Comparison of ENCODE assay signal across 19 mouse cellular contexts in the genomic region with DNA sequence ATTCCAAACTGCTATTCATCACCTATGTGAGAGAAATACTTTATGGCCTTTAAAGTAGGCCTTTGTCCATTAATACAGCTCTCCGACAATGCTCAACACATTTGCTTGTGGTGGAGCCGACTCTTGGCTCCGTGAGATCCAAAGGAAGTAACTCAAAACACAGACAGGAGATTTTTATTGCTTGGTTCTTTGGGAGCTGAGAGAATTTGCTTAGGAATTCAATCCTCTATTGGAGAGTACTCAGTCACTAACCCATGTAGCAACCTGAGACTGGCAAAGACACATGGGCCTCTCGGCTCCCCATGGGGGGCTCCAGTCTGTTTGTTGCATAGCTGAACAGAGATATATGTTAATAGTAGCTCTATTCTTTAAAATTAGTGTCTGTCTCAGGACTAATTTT.
DNase-seq lines count a peak whose midpoint lies in the region; ATAC-seq and TF ChIP-seq lines count a peak whose summit lies in the region.
"Had no signal": no experiment of that assay in that cellular context is flagged by ENCODE, and none has a peak within 500 bp of the region (broad histone marks: within the 10 kb centered on the region; RNA-seq: fewer than 3 reads in every experiment).

No protein-coding gene starts in this region.

- 14% methylated on average over 4 of the region's 4 CpGs for WGBS in kidney, embryonic 14.5 days
- 34% methylated on average over 4 of the region's 4 CpGs for WGBS in lung, embryonic 14.5 days
- 50% methylated on average over 4 of the region's 4 CpGs for WGBS in limb, embryonic 10.5 days
- 19% methylated on average over 4 of the region's 4 CpGs for WGBS in limb, embryonic 14.5 days

- no peak overlapping the region for H3K4me2 ChIP-seq in kidney, embryonic 14.5 days (replicated peaks; ENCODE audit: low read depth, low read length)
- no peak overlapping the region for H3K4me2 ChIP-seq in lung, embryonic 14.5 days
- no peak overlapping the region for H3K4me2 ChIP-seq in limb, embryonic 14.5 days (replicated peaks; ENCODE audit: low read depth, low read length, severe bottlenecking)
- H3K4me2 ChIP-seq: forebrain, embryonic 12.5 days; heart, embryonic 13.5 days; hindbrain, embryonic 14.5 days had no signal

- peak; percentile 32; the same call in 1 of the 2 replicates for ATAC-seq in kidney, embryonic 14.5 days (ENCODE audit: low FRiP score, low TSS enrichment)
- ATAC-seq in lung, embryonic 14.5 days (ENCODE audit: insufficient read depth) = no peak
- ATAC-seq in limb, embryonic 14.5 days (ENCODE audit: low FRiP score, low read depth) = no peak
- ATAC-seq: forebrain, embryonic 16.5 days; Patski had no signal

- no peak for TF ChIP-seq CTCF in lung, embryonic 14.5 days (IDR thresholded peaks at IDR 0.05; ENCODE audit: low read depth)

- H3K9me3 ChIP-seq in kidney, embryonic 14.5 days (ENCODE audit: control insufficient read depth, low read length) = no peaks in the 10 kb centered on the region
- H3K9me3 ChIP-seq in lung, embryonic 14.5 days (ENCODE audit: low read depth, low read length) = no peaks in the 10 kb centered on the region
- no peaks in the 10 kb centered on the region for H3K9me3 ChIP-seq in limb, embryonic 10.5 days (replicated peaks)
- no peaks in the 10 kb centered on the region for H3K9me3 ChIP-seq in limb, embryonic 14.5 days (ENCODE audit: control insufficient read depth, low read length)
- H3K9me3 ChIP-seq: forebrain, embryonic 12.5 days; heart, embryonic 13.5 days had no signal

- H3K4me3 ChIP-seq in kidney, embryonic 14.5 days (ENCODE audit: low read length) = no peak overlapping the region
- no peak overlapping the region for H3K4me3 ChIP-seq in lung, embryonic 14.5 days (ENCODE audit: low read depth, low read length)
- H3K4me3 ChIP-seq in limb, embryonic 10.5 days = no peak overlapping the region
- H3K4me3 ChIP-seq in limb, embryonic 14.5 days (replicated peaks; ENCODE audit: low read length) = no peak overlapping the region
- H3K4me3 ChIP-seq: forebrain, embryonic 12.5 days; heart, embryonic 13.5 days had no signal

- H3K27ac ChIP-seq in kidney, embryonic 14.5 days (ENCODE audit: low read depth, low read length) = peak overlapping the region; percentile 83; the same call in 1 of the 2 replicates
- H3K27ac ChIP-seq in lung, embryonic 14.5 days (ENCODE audit: low read depth) = no peak overlapping the region
- peak overlapping the region; percentile 50 for H3K27ac ChIP-seq in limb, embryonic 10.5 days
- H3K27ac ChIP-seq in limb, embryonic 14.5 days (replicated peaks; ENCODE audit: low read depth, low read length) = no peak overlapping the region
- H3K27ac ChIP-seq: forebrain, embryonic 12.5 days; hindbrain, embryonic 14.5 days had no signal

- DNase-seq in kidney, postnatal 25 days = no peak
- peak; percentile 9 for DNase-seq in lung, embryonic 14.5 days
- DNase-seq in lung, postnatal 4 days = no peak
- no peak for DNase-seq in limb, embryonic 10.5 days (ENCODE audit: low spot score)
- DNase-seq in limb, embryonic 14.5 days (ENCODE audit: low spot score) = peak; percentile 30
- no peak for DNase-seq in T-cell, adult 2 months (ENCODE audit: low spot score)
- no peak for DNase-seq in testis, postnatal 10 days (ENCODE audit: low spot score)
- DNase-seq: adrenal gland, adult 2 months; adrenal gland, postnatal 25 days; cerebellum, adult 18-20 months; cerebellum, postnatal 10 days; gastrocnemius, postnatal 10 days had no signal

- no peaks in the 10 kb centered on the region for H3K27me3 ChIP-seq in kidney, embryonic 14.5 days (ENCODE audit: control insufficient read depth, insufficient read depth, low read length)
- H3K27me3 ChIP-seq in lung, embryonic 14.5 days (ENCODE audit: insufficient read depth, low read length) = no peaks in the 10 kb centered on the region
- H3K27me3 ChIP-seq in limb, embryonic 10.5 days (ENCODE audit: low read depth, poor library complexity, severe bottlenecking) = no peaks in the 10 kb centered on the region
- H3K27me3 ChIP-seq in limb, embryonic 14.5 days (ENCODE audit: control insufficient read depth, insufficient read depth, low read length) = no peaks in the 10 kb centered on the region
- H3K27me3 ChIP-seq: CH12.LX; heart, embryonic 13.5 days; Patski had no signal

- no peak for TF ChIP-seq POLR2A in limb, embryonic 14.5 days (IDR thresholded peaks at IDR 0.05; ENCODE audit: borderline replicate concordance, extremely low read depth, insufficient read depth, insufficient read length)

- no peak overlapping the region for H3K9ac ChIP-seq in kidney, embryonic 14.5 days (ENCODE audit: low read depth, low read length)
- H3K9ac ChIP-seq in lung, embryonic 14.5 days = no peak overlapping the region
- H3K9ac ChIP-seq in limb, embryonic 14.5 days (ENCODE audit: low read depth, low read length, severe bottlenecking) = no peak overlapping the region
- H3K9ac ChIP-seq: forebrain, embryonic 12.5 days; hindbrain, embryonic 14.5 days had no signal

- H3K36me3 ChIP-seq in kidney, embryonic 14.5 days (ENCODE audit: control insufficient read depth, insufficient read depth, low read length) = no peaks in the 10 kb centered on the region
- no peaks in the 10 kb centered on the region for H3K36me3 ChIP-seq in lung, embryonic 14.5 days (ENCODE audit: insufficient read depth)
- H3K36me3 ChIP-seq in limb, embryonic 10.5 days = no peaks in the 10 kb centered on the region
- no peaks in the 10 kb centered on the region for H3K36me3 ChIP-seq in limb, embryonic 14.5 days (ENCODE audit: control insufficient read depth, insufficient read depth, low read length)
- H3K36me3 ChIP-seq: forebrain, embryonic 12.5 days; heart, embryonic 13.5 days had no signal

- H3K4me1 ChIP-seq in kidney, embryonic 14.5 days (ENCODE audit: control insufficient read depth, insufficient read depth, low read length) = peaks cover 31% of the 10 kb centered on the region
- peaks cover 18% of the 10 kb centered on the region for H3K4me1 ChIP-seq in lung, embryonic 14.5 days (ENCODE audit: insufficient read depth)
- peaks cover 80% of the 10 kb centered on the region for H3K4me1 ChIP-seq in limb, embryonic 10.5 days
- peaks cover 5% of the 10 kb centered on the region; the same call in 1 of the 2 replicates for H3K4me1 ChIP-seq in limb, embryonic 14.5 days (ENCODE audit: control insufficient read depth, insufficient read depth, low read length)

Comparison
In these comparisons a context has a peak if more than half of its experiments do, and no peak if none do; other contexts are left out.
1. H3K27ac ChIP-seq: peak in kidney, embryonic 14.5 days (single experiment) and limb, embryonic 10.5 days (single experiment); none in lung, embryonic 14.5 days (single experiment) and limb, embryonic 14.5 days (single experiment).
2. DNase-seq: peak in lung, embryonic 14.5 days (single experiment) and limb, embryonic 14.5 days (single experiment); none in kidney, postnatal 25 days (0 of 2), lung, postnatal 4 days (0 of 2), limb, embryonic 10.5 days (single experiment), T-cell, adult 2 months (single experiment) and testis, postnatal 10 days (single experiment).